9 mouse cellular contexts compared by ENCODE assay signal in genomic region chr4:129144401-129145367, GRCm38 (mm10). TPM values are rescaled to one million over a fixed set of nuclear protein-coding genes. Genes with fewer than 3 reads are reported as not detected.
DNase-seq lines count a peak whose midpoint lies in the region; ATAC-seq and TF ChIP-seq lines count a peak whose summit lies in the region.
"Had no signal": no experiment of that assay in that cellular context is flagged by ENCODE, and none has a peak within 500 bp of the region (broad histone marks: within the 10 kb centered on the region; RNA-seq: fewer than 3 reads in every experiment).

No protein-coding gene starts in this region.

- H3K4me3 ChIP-seq in intestine, embryonic 14.5 days (ENCODE audit: low read depth, low read length), result no peak overlapping the region
- H3K4me3 ChIP-seq in intestine, postnatal 0 days (ENCODE audit: low read depth, low read length), result no peak overlapping the region
- H3K4me3 ChIP-seq in stomach, embryonic 16.5 days (replicated peaks; ENCODE audit: low read length), result no peak overlapping the region
- H3K4me3 ChIP-seq: heart, adult 2 months had no signal

- no peak for TF ChIP-seq CTCF in intestine, postnatal 0 days (IDR thresholded peaks at IDR 0.05; ENCODE audit: low read depth)

- peaks cover 14% of the 10 kb centered on the region; the same call in 1 of the 2 replicates for H3K4me1 ChIP-seq in intestine, embryonic 14.5 days (replicated peaks; ENCODE audit: control insufficient read depth, insufficient read depth, low read length)
- H3K4me1 ChIP-seq in intestine, postnatal 0 days (replicated peaks; ENCODE audit: control insufficient read depth, insufficient read depth, low read length), result peaks cover 4% of the 10 kb centered on the region; the same call in 1 of the 2 replicates
- H3K4me1 ChIP-seq in stomach, embryonic 16.5 days (ENCODE audit: control insufficient read depth, insufficient read depth, low read length), result peaks cover 22% of the 10 kb centered on the region

- intact Hi-C loops in left cerebral cortex, postnatal 36 days (cut with DNase I), result loop anchor here (5.0 kb wide), 1 partner anchor 133 kb away; no protein-coding TSS in a partner anchor

- 44% methylated on average over 16 of the region's 16 CpGs for WGBS in intestine, embryonic 14.5 days
- 60% methylated on average over 16 of the region's 16 CpGs for WGBS in intestine, postnatal 0 days
- 47% methylated on average over 16 of the region's 16 CpGs for WGBS in stomach, embryonic 16.5 days

- no peaks in the 10 kb centered on the region for H3K9me3 ChIP-seq in intestine, embryonic 14.5 days (ENCODE audit: control insufficient read depth, low read length)
- no peaks in the 10 kb centered on the region for H3K9me3 ChIP-seq in intestine, postnatal 0 days (ENCODE audit: control insufficient read depth)
- no peaks in the 10 kb centered on the region for H3K9me3 ChIP-seq in stomach, embryonic 16.5 days (replicated peaks; ENCODE audit: control insufficient read depth, low read length)

- H3K36me3 ChIP-seq in intestine, embryonic 14.5 days (ENCODE audit: control insufficient read depth, insufficient read depth, low read length), result peaks cover 16% of the 10 kb centered on the region
- peaks cover 1% of the 10 kb centered on the region for H3K36me3 ChIP-seq in intestine, postnatal 0 days (ENCODE audit: control insufficient read depth, insufficient read depth)
- H3K36me3 ChIP-seq in stomach, embryonic 16.5 days (ENCODE audit: control insufficient read depth, insufficient read depth, low read length), result 0 out of 2 replicates have a peak, but pooled peaks cover 2% of the 10 kb centered on the region

- no peak overlapping the region for H3K4me2 ChIP-seq in intestine, embryonic 14.5 days (ENCODE audit: low read length)
- H3K4me2 ChIP-seq in intestine, postnatal 0 days (replicated peaks; ENCODE audit: low read depth), result no peak overlapping the region
- no peak overlapping the region for H3K4me2 ChIP-seq in stomach, embryonic 16.5 days (ENCODE audit: low read depth, low read length)

- H3K27me3 ChIP-seq in intestine, embryonic 14.5 days (replicated peaks; ENCODE audit: control insufficient read depth, insufficient read depth, low read length), result no peaks in the 10 kb centered on the region
- no peaks in the 10 kb centered on the region for H3K27me3 ChIP-seq in intestine, postnatal 0 days (replicated peaks; ENCODE audit: control insufficient read depth, insufficient read depth, low read length)
- no peaks in the 10 kb centered on the region for H3K27me3 ChIP-seq in stomach, embryonic 16.5 days (ENCODE audit: control insufficient read depth, insufficient read depth, low read length)

- H3K27ac ChIP-seq in intestine, embryonic 14.5 days (ENCODE audit: low read depth), result peak overlapping the region; percentile 20; the same call in 1 of the 2 replicates
- H3K27ac ChIP-seq in intestine, postnatal 0 days (ENCODE audit: low read depth, low read length), result no peak overlapping the region
- H3K27ac ChIP-seq in stomach, embryonic 16.5 days (ENCODE audit: low read length), result peak overlapping the region; percentile 76
- H3K27ac ChIP-seq: heart, adult 2 months had no signal

- no peak overlapping the region for H3K9ac ChIP-seq in intestine, embryonic 14.5 days (ENCODE audit: low read length)
- no peak overlapping the region for H3K9ac ChIP-seq in intestine, postnatal 0 days (ENCODE audit: low read depth, low read length)
- no peak overlapping the region for H3K9ac ChIP-seq in stomach, embryonic 16.5 days (ENCODE audit: low read length)

- DNase-seq in intestine, embryonic 14.5 days (ENCODE audit: low spot score), result no peak
- peak; percentile 91 for DNase-seq in left cerebral cortex, postnatal 36 days (ENCODE audit: low spot score in 2 of 2)
- no peak for DNase-seq in spleen, adult 18-20 months
- DNase-seq in adrenal gland, adult 18-20 months (ENCODE audit: low spot score in 2 of 2), result no peak

- ATAC-seq in intestine, embryonic 14.5 days (replicated peaks; ENCODE audit: low FRiP score, low TSS enrichment, low read depth), result peak; percentile 72
- ATAC-seq in intestine, postnatal 0 days, result no peak
- ATAC-seq in frontal cortex, adult (ENCODE audit: low TSS enrichment), result peak; percentile 51
- ATAC-seq in stomach, embryonic 16.5 days (ENCODE audit: insufficient read depth, low FRiP score), result peak; percentile 79; the same call in 1 of the 2 replicates
- ATAC-seq in erythroblast, adult 5-6 weeks (replicated peaks; ENCODE audit: low FRiP score, poor library complexity, severe bottlenecking), result no peak

RNA-seq across cellular contexts. Expression of gene Fndc5, which starts 7.9 kb away (rescaled TPM):
- polyA plus RNA-seq in intestine, embryonic 14.5 days (2014; fragmentation: Nextera tagmentation; extraction: Ambion mirVana), result 1.7 and 2.4 TPM in 2 replicates
- polyA plus RNA-seq in intestine, postnatal 0 days (2015; fragmentation: Nextera tagmentation; extraction: Ambion mirVana), result 14.5 and 15.4 TPM in 2 replicates
- 10 to 100 TPM; 56.9 to 73.3 TPM for total RNA-seq in left cerebral cortex, postnatal 36 days (2021)
- 1.3 and 2.6 TPM in 2 replicates for polyA plus RNA-seq in stomach, embryonic 16.5 days (2015; fragmentation: Nextera tagmentation; extraction: Ambion mirVana)
- total RNA-seq in adrenal gland, adult 18-20 months (2021), result 1 to 10 TPM; 2.1 to 6.3 TPM
- not detected in 2 replicates for total RNA-seq in erythroblast, adult 5-6 weeks (2015; ENCODE audit: low replicate concordance)
- total RNA-seq in erythroblast, adult 5-6 weeks (2017; ENCODE audit: low replicate concordance), result not detected in 2 replicates

RNA-seq across cellular contexts. Expression of gene Hpca, which starts 22.8 kb away (rescaled TPM):
- polyA plus RNA-seq in intestine, embryonic 14.5 days (2014; fragmentation: Nextera tagmentation; extraction: Ambion mirVana), result 2.2 and 2.7 TPM in 2 replicates
- 3.9 and 4.6 TPM in 2 replicates for polyA plus RNA-seq in intestine, postnatal 0 days (2015; fragmentation: Nextera tagmentation; extraction: Ambion mirVana)
- total RNA-seq in left cerebral cortex, postnatal 36 days (2021), result 100 to 1,000 TPM; 656 to 793 TPM
- polyA plus RNA-seq in stomach, embryonic 16.5 days (2015; fragmentation: Nextera tagmentation; extraction: Ambion mirVana), result 1.8 and 2.0 TPM in 2 replicates
- total RNA-seq in adrenal gland, adult 18-20 months (2021), result 1 to 10 TPM; 2.1 to 3.1 TPM
- total RNA-seq in erythroblast, adult 5-6 weeks (2015; ENCODE audit: low replicate concordance), result not detected in 2 replicates
- total RNA-seq in erythroblast, adult 5-6 weeks (2017; ENCODE audit: low replicate concordance), result not detected in 2 replicates

RNA-seq across cellular contexts. Expression of gene Tmem54, which starts 39.3 kb away (rescaled TPM):
- 32.2 and 45.9 TPM in 2 replicates for polyA plus RNA-seq in intestine, embryonic 14.5 days (2014; fragmentation: Nextera tagmentation; extraction: Ambion mirVana)
- 363 and 366 TPM in 2 replicates for polyA plus RNA-seq in intestine, postnatal 0 days (2015; fragmentation: Nextera tagmentation; extraction: Ambion mirVana)
- total RNA-seq in left cerebral cortex, postnatal 36 days (2021), result not detected
- polyA plus RNA-seq in stomach, embryonic 16.5 days (2015; fragmentation: Nextera tagmentation; extraction: Ambion mirVana), result 44.2 and 53.2 TPM in 2 replicates
- not detected for total RNA-seq in adrenal gland, adult 18-20 months (2021)
- total RNA-seq in erythroblast, adult 5-6 weeks (2015; ENCODE audit: low replicate concordance), result not detected in 2 replicates
- total RNA-seq in erythroblast, adult 5-6 weeks (2017; ENCODE audit: low replicate concordance), result not detected in 2 replicates
- total RNA-seq: heart, adult 2 months had no signal

RNA-seq across cellular contexts. Expression of gene S100pbp, which starts 44.8 kb away (rescaled TPM):
- 14.6 and 19.5 TPM in 2 replicates for polyA plus RNA-seq in intestine, embryonic 14.5 days (2014; fragmentation: Nextera tagmentation; extraction: Ambion mirVana)
- polyA plus RNA-seq in intestine, postnatal 0 days (2015; fragmentation: Nextera tagmentation; extraction: Ambion mirVana), result 6.9 and 7.7 TPM in 2 replicates
- 10 to 100 TPM; 33.9 to 36.0 TPM for total RNA-seq in left cerebral cortex, postnatal 36 days (2021)
- 13.0 and 13.1 TPM in 2 replicates for polyA plus RNA-seq in stomach, embryonic 16.5 days (2015; fragmentation: Nextera tagmentation; extraction: Ambion mirVana)
- total RNA-seq in adrenal gland, adult 18-20 months (2021), result 10 to 100 TPM; 17.6 to 19.9 TPM
- 12.7 and 13.6 TPM in 2 replicates for total RNA-seq in erythroblast, adult 5-6 weeks (2015; ENCODE audit: low replicate concordance)
- 7.5 and 8.7 TPM in 2 replicates for total RNA-seq in erythroblast, adult 5-6 weeks (2017; ENCODE audit: low replicate concordance)

RNA-seq across cellular contexts. Expression of gene Yars, which starts 44.9 kb away (rescaled TPM):
- 92.9 and 97.2 TPM in 2 replicates for polyA plus RNA-seq in intestine, embryonic 14.5 days (2014; fragmentation: Nextera tagmentation; extraction: Ambion mirVana)
- polyA plus RNA-seq in intestine, postnatal 0 days (2015; fragmentation: Nextera tagmentation; extraction: Ambion mirVana), result 35.6 and 41.8 TPM in 2 replicates
- total RNA-seq in left cerebral cortex, postnatal 36 days (2021), result 10 to 100 TPM; 89.6 to 93.2 TPM
- polyA plus RNA-seq in stomach, embryonic 16.5 days (2015; fragmentation: Nextera tagmentation; extraction: Ambion mirVana), result 72.9 and 80.0 TPM in 2 replicates
- total RNA-seq in adrenal gland, adult 18-20 months (2021), result 10 to 100 TPM; 77.3 to 77.4 TPM
- total RNA-seq in erythroblast, adult 5-6 weeks (2015; ENCODE audit: low replicate concordance), result 4.2 and 11.3 TPM in 2 replicates
- total RNA-seq in erythroblast, adult 5-6 weeks (2017; ENCODE audit: low replicate concordance), result 10.7 and 34.0 TPM in 2 replicates

Comparison
In these comparisons a context has a peak if more than half of its experiments do, and no peak if none do; other contexts are left out.
1. ATAC-seq: peak in intestine, embryonic 14.5 days (single experiment), frontal cortex, adult (single experiment) and stomach, embryonic 16.5 days (single experiment); none in intestine, postnatal 0 days (single experiment) and erythroblast, adult 5-6 weeks (single experiment).
2. DNase-seq: peak in left cerebral cortex, postnatal 36 days (2 of 2); none in intestine, embryonic 14.5 days (single experiment), spleen, adult 18-20 months (0 of 2) and adrenal gland, adult 18-20 months (0 of 2).
3. RNA of gene Fndc5, which starts 7.9 kb away (total RNA-seq): 56.9 to 73.3 TPM in left cerebral cortex, postnatal 36 days; 2.1 to 6.3 TPM in adrenal gland, adult 18-20 months and not detected in erythroblast, adult 5-6 weeks; every median in the first group is over 4 times any median in the second.
4. RNA of gene Hpca, which starts 22.8 kb away (total RNA-seq): 656 to 793 TPM in left cerebral cortex, postnatal 36 days; 2.1 to 3.1 TPM in adrenal gland, adult 18-20 months and not detected in erythroblast, adult 5-6 weeks; every median in the first group is over 100 times any median in the second.